Mouse (Mus musculus) cortical plate, adult 2 months (tissue): Measurements from ENCODE around the gene Gabra3.

ENCODE experiments used
- CTCF ChIP-seq: fragments of 200-500 bp; IDR thresholded peaks from 2 replicates; pipeline ENCODE4 v1.5.1; 2011; ENCODE audit warnings: mild to moderate bottlenecking, control low read depth, low read length; ENCODE audit not compliant: insufficient read depth; ENCODE audit errors: extremely low read depth
- POLR2A ChIP-seq: fragments of 200-500 bp; IDR thresholded peaks from 2 replicates; pipeline ENCODE4 v1.6.1; 2011; ENCODE audit warnings: mild to moderate bottlenecking, low read length, control low read depth; ENCODE audit not compliant: insufficient read depth; ENCODE audit errors: extremely low read depth

- TF ChIP-seq CTCF (no peak), POLR2A (no peak)
These were observed 859 bp downstream of the Gabra3 start for GRCm38 (mm10) chrX:72655789-72656188.
